Mouse (Mus musculus) heart, embryonic 12.5 days (tissue): ENCODE measurements around the gene Efcab1. TPM values are rescaled to one million over a fixed set of nuclear protein-coding genes. Genes with fewer than 3 reads are reported as not detected.
"Not testable (repeated sequence)": the region's sequence is repeated elsewhere in the genome, so short reads cannot be mapped to it uniquely, and the experiment has no call there.

Experiments
- ATAC-seq: fragments of 200-750 bp; cut with Nextera tagmentation; 2 replicates; pipeline ENCODE4 v1.8.0; 2017; ENCODE audit warnings: moderate TSS enrichment, moderate library complexity; ENCODE audit not compliant: insufficient number of reproducible peaks, low FRiP score
- H3K27ac ChIP-seq: fragments of 300-500 bp; sonication (generic); 2 replicates; pipeline ENCODE4 v1.5.1; 2016; ENCODE audit warnings: mild to moderate bottlenecking, moderate library complexity; ENCODE audit not compliant: poor library complexity, severe bottlenecking
- H3K27me3 ChIP-seq: fragments of 300-500 bp; sonication (generic); replicated peaks from 2 replicates; pipeline ENCODE4 v1.6.1; 2016; ENCODE audit warnings: mild to moderate bottlenecking, moderate library complexity
- H3K36me3 ChIP-seq: fragments of 300-500 bp; sonication (generic); 2 replicates; pipeline ENCODE4 v1.6.1; 2016; ENCODE audit warnings: mild to moderate bottlenecking, moderate library complexity
- H3K4me1 ChIP-seq: fragments of 300-500 bp; sonication (generic); replicated peaks from 2 replicates; pipeline ENCODE4 v1.6.1; 2016; ENCODE audit warnings: mild to moderate bottlenecking
- H3K4me2 ChIP-seq: fragments of 300-500 bp; sonication (generic); 2 replicates; pipeline ENCODE4 v1.6.1; 2016; ENCODE audit warnings: mild to moderate bottlenecking, moderate library complexity
- H3K4me3 ChIP-seq: fragments of 300-500 bp; sonication (generic); 2 replicates; pipeline ENCODE4 v1.5.1; 2016; ENCODE audit warnings: mild to moderate bottlenecking
- H3K9ac ChIP-seq: fragments of 300-500 bp; sonication (generic); 2 replicates; pipeline ENCODE4 v1.6.1; 2016; ENCODE audit warnings: mild to moderate bottlenecking, moderate library complexity
- H3K9me3 ChIP-seq: fragments of 300-500 bp; sonication (generic); replicated peaks from 2 replicates; pipeline ENCODE4 v1.6.1; 2016; ENCODE audit warnings: mild to moderate bottlenecking, moderate library complexity
- WGBS: fragments of 180-500 bp; shearing (Covaris S2); methylation state at CpG from one replicate; pipeline ENCODE4 v1.1.7; 2016; 5-methylcytosine and 5-hydroxymethylcytosine counted together
- polyA plus RNA-seq: library from polyadenylated mRNA; unstranded; fragments of >200 nt; fragmentation: Nextera tagmentation; extraction: Ambion mirVana; gene quantifications from 2 replicates; pipeline ENCODE4 v1.2.1, GENCODE M21; 2016

Efcab1 gene
- polyA plus RNA-seq, 1 experiment from 2014 or later, result 2.6 TPM

DNA sequence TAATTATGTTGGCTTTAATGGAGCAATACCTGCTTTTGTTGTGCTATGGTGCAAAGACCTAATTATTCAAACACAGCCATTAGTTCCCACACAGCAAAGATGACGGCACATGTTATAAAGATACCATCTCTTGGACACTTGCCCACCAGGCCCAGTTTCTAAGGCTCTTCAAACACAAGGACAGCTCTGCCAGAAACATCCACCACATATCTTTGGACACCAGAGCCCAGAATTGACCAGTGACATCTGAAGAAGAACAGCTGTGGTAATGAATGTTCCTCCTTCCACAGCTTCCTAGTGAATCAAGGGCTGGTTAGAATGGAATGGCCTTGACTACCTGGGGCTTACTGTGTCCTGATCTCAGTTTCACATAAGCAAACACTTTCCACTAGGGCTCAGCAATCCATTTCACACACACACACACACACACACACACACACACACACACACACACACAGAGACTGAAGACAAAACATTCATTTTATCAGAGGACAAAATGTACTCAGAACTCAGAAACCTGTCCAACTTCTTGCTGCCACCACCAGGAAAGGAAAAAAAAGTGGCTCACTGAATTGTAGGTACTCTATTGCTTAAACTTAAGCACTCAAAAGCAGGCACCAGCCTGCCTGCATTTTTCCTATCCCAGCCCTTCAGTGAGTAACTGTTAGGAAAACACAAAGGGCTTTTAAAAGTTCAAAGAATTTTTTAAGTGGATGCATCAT lies 33.7 kb downstream of the Efcab1 start:
- no peak for ATAC-seq

DNA sequence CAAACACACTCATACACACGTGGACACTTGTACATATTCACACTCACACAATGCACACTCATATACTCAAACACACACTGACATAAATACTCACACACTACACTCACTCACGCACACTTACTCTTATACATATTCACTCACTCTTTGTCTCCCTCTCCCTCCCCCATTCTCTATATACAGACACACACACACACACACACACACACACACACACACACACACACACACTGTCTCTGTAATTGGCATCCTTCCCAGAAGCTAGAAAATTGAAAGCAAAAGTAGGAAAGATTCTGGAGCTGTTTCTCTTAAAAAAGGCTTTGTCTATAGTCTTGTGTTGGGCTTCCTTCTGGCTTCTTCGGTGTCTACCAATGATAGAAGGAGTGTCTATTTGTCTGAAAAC lies 34.5 kb downstream of the Efcab1 start:
- WGBS, result 61% methylated on average over 3 of the region's 3 CpGs
- no peak overlapping the region for H3K4me2 ChIP-seq
- no peaks in the 10 kb centered on the region for H3K9me3 ChIP-seq
- H3K27me3 ChIP-seq, result peaks cover 8% of the 10 kb centered on the region
- H3K27ac ChIP-seq, result no peak overlapping the region
- H3K36me3 ChIP-seq, result no peaks in the 10 kb centered on the region
- H3K4me1 ChIP-seq, result peaks cover 15% of the 10 kb centered on the region
- peak; percentile 54; the same call in 1 of the 2 replicates for ATAC-seq
- H3K4me3 ChIP-seq, result no peak overlapping the region
- H3K9ac ChIP-seq, result no peak overlapping the region

More for the DNA sequence above, 33.7 kb downstream of the Efcab1 start:
- H3K9ac ChIP-seq, result no peak overlapping the region
- H3K36me3 ChIP-seq, result no peaks in the 10 kb centered on the region
- peaks cover 15% of the 10 kb centered on the region for H3K4me1 ChIP-seq
- peak overlapping the region; percentile 41 for H3K27ac ChIP-seq
- H3K9me3 ChIP-seq, result no peaks in the 10 kb centered on the region
- 27% methylated on average over 1 of the region's 1 CpGs for WGBS
- H3K27me3 ChIP-seq, result peaks cover 8% of the 10 kb centered on the region
- H3K4me2 ChIP-seq, result no peak overlapping the region
- H3K4me3 ChIP-seq, result no peak overlapping the region

DNA sequence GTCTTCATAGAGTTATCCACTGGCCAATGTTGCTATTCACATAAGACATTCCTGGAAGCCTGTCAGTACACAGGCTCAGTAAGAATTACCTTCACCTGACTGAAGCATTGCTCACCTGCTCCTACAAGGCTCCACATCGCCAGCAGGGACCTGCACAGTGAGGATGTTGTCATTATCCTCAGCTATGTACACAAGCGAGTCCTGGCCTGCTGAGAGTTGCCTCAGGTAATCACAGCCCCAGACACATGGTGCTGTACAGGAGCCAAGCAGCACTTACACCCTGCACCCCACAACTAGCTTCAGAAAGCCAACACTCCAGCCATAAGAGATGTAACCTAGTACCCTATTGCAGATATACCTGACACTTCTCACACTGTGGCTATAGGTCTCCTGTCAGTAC lies 37.1 kb downstream of the Efcab1 start:
- H3K9me3 ChIP-seq, result no peaks in the 10 kb centered on the region
- H3K36me3 ChIP-seq, result no peaks in the 10 kb centered on the region
- H3K4me3 ChIP-seq, result no peak overlapping the region
- peaks cover 10% of the 10 kb centered on the region for H3K4me1 ChIP-seq
- no peak overlapping the region for H3K27ac ChIP-seq
- H3K27me3 ChIP-seq, result peaks cover 15% of the 10 kb centered on the region
- WGBS, result 81% methylated on average over 2 of the region's 2 CpGs
- no peak overlapping the region for H3K9ac ChIP-seq
- no peak for ATAC-seq
- no peak overlapping the region for H3K4me2 ChIP-seq

DNA sequence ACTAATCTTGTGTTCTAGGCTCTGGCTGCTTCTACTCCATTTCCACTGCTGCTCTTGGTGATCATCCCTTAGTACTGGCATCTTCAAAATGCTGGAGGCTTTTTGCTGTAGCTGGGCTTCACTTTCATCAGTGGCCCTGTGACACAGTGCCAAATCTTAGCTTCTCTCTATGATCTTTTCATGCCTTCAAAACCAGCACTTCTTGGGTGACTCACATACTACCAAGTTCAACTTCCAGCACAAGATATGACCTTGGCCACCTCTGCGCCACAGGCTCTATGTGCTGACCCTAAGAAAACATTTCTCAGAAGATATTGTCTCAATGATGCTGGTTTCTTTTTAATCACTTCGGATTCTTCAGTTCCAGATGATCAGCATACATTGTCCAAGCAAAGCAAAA lies 41.2 kb downstream of the Efcab1 start:
- H3K4me1 ChIP-seq, H3K36me3 ChIP-seq, H3K4me2 ChIP-seq, H3K9ac ChIP-seq, ATAC-seq, H3K27ac ChIP-seq, H3K9me3 ChIP-seq, H3K4me3 ChIP-seq: not testable (repeated sequence)
- 82% methylated on average over 2 of the region's 2 CpGs for WGBS
- H3K27me3 ChIP-seq, result peaks cover 21% of the 10 kb centered on the region

DNA sequence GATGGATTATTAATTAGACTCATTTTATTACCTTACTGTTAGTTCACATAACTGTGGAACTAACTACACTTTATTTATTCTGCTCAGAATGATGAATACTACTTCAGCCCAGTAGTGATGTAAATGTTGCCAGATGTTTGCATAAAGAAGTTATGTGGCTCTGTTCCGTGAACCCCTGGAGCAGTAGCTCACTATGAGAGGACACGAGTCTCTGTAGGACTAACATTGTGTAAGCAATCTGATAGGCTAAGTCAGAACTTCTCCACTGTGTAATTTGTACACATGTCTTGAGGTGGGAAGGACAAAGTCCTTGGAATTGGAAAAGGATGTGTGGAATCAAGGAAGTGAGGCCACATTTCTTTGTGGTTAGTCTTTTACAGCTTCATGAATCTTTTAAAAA lies 45.5 kb downstream of the Efcab1 start:
- Histone ChIP-seq H3K36me3 (no peaks in the 10 kb centered on the region), H3K4me2 (no peak overlapping the region), H3K9ac (no peak overlapping the region), H3K27me3 (peaks cover 9% of the 10 kb centered on the region; the same call in 1 of the 2 replicates), H3K27ac (no peak overlapping the region), H3K9me3 (0 out of 2 replicates have a peak, but pooled peaks cover 3% of the 10 kb centered on the region), H3K4me1 (no peaks in the 10 kb centered on the region), H3K4me3 (no peak overlapping the region)
- WGBS, result 83% methylated on average over 2 of the region's 2 CpGs
- no peak for ATAC-seq

DNA sequence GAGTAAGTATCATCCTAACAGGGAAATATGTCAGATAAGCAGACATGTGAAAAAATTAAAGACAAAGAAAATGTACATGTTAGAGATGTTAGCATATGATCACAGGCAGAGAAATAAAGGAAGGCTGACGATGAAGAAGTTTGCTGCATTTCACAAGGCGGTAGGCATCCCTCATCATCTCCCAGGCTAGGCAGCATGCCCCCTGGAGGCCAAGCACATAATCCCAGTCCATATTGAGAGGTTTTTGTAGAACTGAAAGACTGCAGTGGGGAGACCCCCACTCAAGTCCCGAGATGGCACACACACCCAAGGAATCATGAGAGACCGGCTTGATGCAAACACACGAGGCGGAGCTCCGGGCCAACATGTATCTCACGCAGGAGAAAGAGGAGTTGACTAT lies 53.3 kb downstream of the Efcab1 start:
- 92% methylated on average over 8 of the region's 8 CpGs for WGBS

DNA sequence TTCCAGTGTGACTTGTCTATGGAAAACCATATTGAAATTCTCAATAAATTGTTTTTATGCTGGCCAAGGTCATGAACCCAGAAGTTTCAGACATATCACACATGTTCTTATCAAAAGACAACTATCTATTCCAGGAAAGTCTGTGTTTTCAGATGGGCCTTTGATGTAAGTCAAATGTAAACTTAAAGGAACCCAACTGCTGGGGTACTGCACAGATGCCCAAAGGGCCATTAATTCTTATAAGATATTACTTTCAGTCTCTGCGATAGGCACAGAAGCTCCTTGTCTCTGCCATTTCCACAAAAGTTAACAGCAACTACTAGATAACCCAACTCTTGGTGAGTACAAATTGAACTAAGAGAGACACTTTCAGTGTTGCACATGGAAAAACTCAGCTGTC lies 67.3 kb downstream of the Efcab1 start:
- Histone ChIP-seq H3K9me3 (no peaks in the 10 kb centered on the region), H3K27ac (no peak overlapping the region), H3K27me3 (no peaks in the 10 kb centered on the region), H3K4me1 (no peaks in the 10 kb centered on the region), H3K4me3 (no peak overlapping the region), H3K36me3 (no peaks in the 10 kb centered on the region), H3K9ac (no peak overlapping the region), H3K4me2 (no peak overlapping the region)
- 32% methylated on average over 1 of the region's 1 CpGs for WGBS
- no peak for ATAC-seq

More for the DNA sequence above, 53.3 kb downstream of the Efcab1 start:
- Histone ChIP-seq H3K27ac (no peak overlapping the region), H3K4me3 (no peak overlapping the region), H3K9ac (no peak overlapping the region), H3K4me1 (no peaks in the 10 kb centered on the region), H3K36me3 (no peaks in the 10 kb centered on the region), H3K27me3 (no peaks in the 10 kb centered on the region), H3K9me3 (0 out of 2 replicates have a peak, but pooled peaks cover 10% of the 10 kb centered on the region), H3K4me2 (no peak overlapping the region)
- ATAC-seq, result no peak

DNA sequence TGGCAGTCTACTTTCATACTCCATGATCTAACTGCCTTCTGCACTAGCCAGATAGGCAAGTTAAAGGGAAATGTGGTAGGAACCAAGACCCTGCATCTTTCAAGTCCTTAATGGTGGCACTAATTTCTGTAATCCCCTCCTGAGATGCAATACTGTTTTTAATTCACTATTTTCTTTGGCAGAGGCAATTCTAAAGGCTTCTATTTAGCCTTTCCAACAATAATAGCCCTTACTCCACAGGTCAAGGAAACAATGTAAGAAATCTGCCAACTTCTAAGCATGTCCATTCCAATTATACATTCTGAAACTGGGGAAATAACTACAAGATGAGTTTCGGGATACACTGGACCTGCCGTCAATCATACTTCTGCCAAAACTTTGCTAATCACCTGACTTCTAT lies 72.8 kb downstream of the Efcab1 start:
- 73% methylated on average over 2 of the region's 2 CpGs for WGBS
- Histone ChIP-seq H3K9ac (no peak overlapping the region), H3K36me3 (no peaks in the 10 kb centered on the region), H3K27ac (no peak overlapping the region), H3K27me3 (no peaks in the 10 kb centered on the region), H3K4me2 (no peak overlapping the region), H3K4me3 (no peak overlapping the region), H3K4me1 (no peaks in the 10 kb centered on the region), H3K9me3 (no peaks in the 10 kb centered on the region)
- ATAC-seq, result no peak

DNA sequence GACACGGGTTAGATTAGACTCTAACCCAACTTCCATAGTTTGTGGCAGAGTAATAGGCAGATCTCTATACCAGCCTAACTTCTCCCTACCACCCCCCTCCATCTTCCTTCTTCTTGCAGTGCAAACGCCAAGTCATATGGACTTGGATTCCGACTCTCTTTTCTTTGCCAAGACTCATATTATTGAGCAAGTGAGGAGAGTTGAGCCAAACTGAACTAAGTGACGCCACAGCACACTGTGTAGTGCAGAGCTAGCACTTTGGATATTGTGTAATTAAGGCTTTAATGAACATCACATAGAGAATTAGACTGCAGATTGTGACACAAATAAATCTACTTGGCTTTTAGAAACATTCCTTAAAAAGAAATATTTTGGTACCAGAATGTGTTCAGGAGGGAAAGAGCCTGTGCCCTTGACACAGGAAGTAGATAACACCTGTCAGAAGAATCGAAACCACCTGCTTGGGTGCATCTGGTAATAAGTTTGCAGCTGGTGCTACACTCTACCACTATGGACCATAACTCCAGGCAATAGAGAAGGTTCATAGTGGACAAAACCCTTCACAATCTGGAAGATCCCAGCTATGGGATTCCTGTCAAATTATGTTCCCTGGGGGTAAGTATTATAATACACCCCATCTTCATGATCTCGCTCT lies 83.3 kb downstream of the Efcab1 start:
- Histone ChIP-seq H3K36me3 (no peaks in the 10 kb centered on the region), H3K4me3 (no peak overlapping the region), H3K27ac (no peak overlapping the region), H3K9me3 (no peaks in the 10 kb centered on the region), H3K4me1 (peaks cover 21% of the 10 kb centered on the region), H3K4me2 (no peak overlapping the region), H3K27me3 (no peaks in the 10 kb centered on the region), H3K9ac (no peak overlapping the region)
- WGBS, result 73% methylated on average over 6 of the region's 6 CpGs
- ATAC-seq, result no peak

DNA sequence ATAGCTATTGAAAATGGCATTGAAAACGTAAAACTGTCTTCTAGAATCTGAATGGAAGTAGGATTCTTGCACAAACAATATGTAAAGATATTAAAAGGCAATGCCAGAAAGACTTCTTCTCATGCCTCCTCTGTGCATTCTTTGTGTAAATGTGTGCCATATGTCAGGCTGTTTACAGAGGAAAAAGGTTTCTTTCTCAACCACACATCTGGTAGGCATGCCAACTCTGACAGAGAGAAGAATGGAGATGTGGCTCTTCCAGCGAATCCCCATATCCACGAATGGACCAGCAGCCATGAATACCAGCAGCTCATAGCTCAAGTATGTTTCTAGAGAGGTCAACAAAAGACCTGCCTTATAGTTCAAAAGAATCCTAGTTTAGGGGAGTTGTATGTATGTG lies 84.6 kb downstream of the Efcab1 start:
- Histone ChIP-seq H3K36me3 (no peaks in the 10 kb centered on the region), H3K27me3 (no peaks in the 10 kb centered on the region), H3K4me1 (peaks cover 21% of the 10 kb centered on the region), H3K4me3 (no peak overlapping the region), H3K4me2 (no peak overlapping the region), H3K27ac (no peak overlapping the region), H3K9ac (no peak overlapping the region), H3K9me3 (no peaks in the 10 kb centered on the region)
- 82% methylated on average over 3 of the region's 3 CpGs for WGBS
- ATAC-seq, result no peak

DNA sequence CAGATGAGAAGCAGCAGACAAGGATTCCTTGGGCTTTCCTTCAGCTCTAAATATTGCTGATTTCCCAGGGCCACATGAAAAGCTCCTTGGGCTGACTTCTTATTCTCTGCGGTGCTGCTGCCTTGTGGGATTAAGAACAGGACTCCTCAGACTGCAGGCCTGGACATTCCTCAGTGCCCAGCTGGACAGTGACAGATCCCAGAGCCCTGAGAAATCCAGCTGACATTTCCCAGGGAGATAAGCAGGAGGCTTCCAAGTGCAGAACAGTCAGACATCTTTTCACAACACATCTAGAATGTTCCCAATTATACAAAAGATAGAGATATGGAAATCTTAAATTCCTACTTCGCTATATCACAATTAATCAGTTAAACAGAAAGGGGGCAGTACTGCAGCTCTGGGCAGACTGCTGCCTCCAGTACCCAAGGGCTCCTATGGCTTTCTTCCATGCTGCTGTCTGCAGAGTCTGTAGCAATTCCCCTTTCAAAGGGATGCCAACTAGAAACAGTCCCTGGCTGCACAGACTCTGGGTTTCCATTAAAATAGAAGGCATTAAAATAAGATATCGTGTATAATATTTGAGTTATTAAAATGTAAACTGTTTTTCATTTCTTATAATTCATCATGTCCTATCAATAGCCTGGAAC lies 86.2 kb downstream of the Efcab1 start:
- no peaks in the 10 kb centered on the region for H3K9me3 ChIP-seq
- H3K4me2 ChIP-seq, result no peak overlapping the region
- peak; percentile 89 for ATAC-seq
- H3K27ac ChIP-seq, result peak overlapping the region; percentile 43; the same call in 1 of the 2 replicates
- 25% methylated on average over 3 of the region's 3 CpGs for WGBS
- H3K36me3 ChIP-seq, result no peaks in the 10 kb centered on the region
- H3K27me3 ChIP-seq, result no peaks in the 10 kb centered on the region
- H3K4me1 ChIP-seq, result peaks cover 21% of the 10 kb centered on the region
- H3K4me3 ChIP-seq, result no peak overlapping the region
- no peak overlapping the region for H3K9ac ChIP-seq
